Mouse (Mus musculus) intestine, postnatal 0 days (tissue): ENCODE results near the gene Ccdc149. TPM values are rescaled to one million over a fixed set of nuclear protein-coding genes. Genes with fewer than 3 reads are reported as not detected.

ENCODE experiments used
- ATAC-seq: fragments of 200-750 bp; cut with Nextera tagmentation; 2 replicates; pipeline ENCODE4 v1.8.0; 2017; ENCODE audit warnings: mild to moderate bottlenecking, moderate TSS enrichment, moderate library complexity
- H3K27ac ChIP-seq: fragments of 300-500 bp; sonication (generic); 2 replicates; pipeline ENCODE4 v1.5.1; 2014; ENCODE audit warnings: mild to moderate bottlenecking, low read depth, low read length, moderate library complexity
- H3K27me3 ChIP-seq: fragments of 300-500 bp; sonication (generic); replicated peaks from 2 replicates; pipeline ENCODE4 v1.6.1; 2014; ENCODE audit warnings: low read length, mixed read lengths; ENCODE audit not compliant: control insufficient read depth, insufficient read depth
- H3K36me3 ChIP-seq: fragments of 300-500 bp; sonication (generic); 2 replicates; pipeline ENCODE4 v1.6.1; 2014; ENCODE audit warnings: mild to moderate bottlenecking, moderate library complexity; ENCODE audit not compliant: control insufficient read depth, insufficient read depth
- H3K4me1 ChIP-seq: fragments of 300-500 bp; sonication (generic); replicated peaks from 2 replicates; pipeline ENCODE4 v1.6.1; 2014; ENCODE audit warnings: antibody characterized with exemption, low read length, mixed read lengths; ENCODE audit not compliant: control insufficient read depth, insufficient read depth
- H3K4me2 ChIP-seq: fragments of 300-500 bp; sonication (generic); replicated peaks from 2 replicates; pipeline ENCODE4 v1.6.1; 2014; ENCODE audit warnings: low read depth, mild to moderate bottlenecking, moderate library complexity
- H3K4me3 ChIP-seq: fragments of 300-500 bp; sonication (generic); 2 replicates; pipeline ENCODE4 v1.5.1; 2014; ENCODE audit warnings: low read depth, low read length
- H3K9ac ChIP-seq: fragments of 300-500 bp; sonication (generic); 2 replicates; pipeline ENCODE4 v1.6.1; 2014; ENCODE audit warnings: mild to moderate bottlenecking, low read depth, low read length
- H3K9me3 ChIP-seq: fragments of 300-500 bp; sonication (generic); 2 replicates; pipeline ENCODE4 v1.6.1; 2016; ENCODE audit warnings: mixed run types; ENCODE audit not compliant: control insufficient read depth
- CTCF ChIP-seq: sonication (generic); IDR thresholded peaks from 2 replicates; pipeline ENCODE4 v1.5.1; 2016; ENCODE audit warnings: low read depth, mild to moderate bottlenecking, control low read depth, antibody characterized with exemption, moderate library complexity
- WGBS: fragments of 180-500 bp; shearing (Covaris S2); extraction: QIAGEN DNeasy Blood & Tissue Kit; methylation state at CpG from one replicate; pipeline ENCODE4 v1.1.7; 2014; 5-methylcytosine and 5-hydroxymethylcytosine counted together
- polyA plus RNA-seq: library from polyadenylated mRNA; unstranded; fragments of >200 nt; fragmentation: Nextera tagmentation; extraction: Ambion mirVana; gene quantifications from 2 replicates; pipeline ENCODE4 v1.2.1, GENCODE M21; 2015

Ccdc149 gene
- polyA plus RNA-seq, 1 experiment from 2014 or later: 3.3 TPM

- 84% methylated on average over 4 of the region's 4 CpGs for WGBS
- H3K4me2 ChIP-seq: no peak overlapping the region
- no peaks in the 10 kb centered on the region for H3K4me1 ChIP-seq
Measured at GRCm38 (mm10) chr5:52459308-52459707, 12.0 kb downstream of the Ccdc149 start.

GRCm38 (mm10) chr5:52457154-52457553, 14.2 kb downstream of the Ccdc149 start:
- no peak for TF ChIP-seq CTCF
- 79% methylated on average over 6 of the region's 6 CpGs for WGBS
- Histone ChIP-seq H3K4me1 (no peaks in the 10 kb centered on the region), H3K27me3 (no peaks in the 10 kb centered on the region), H3K9ac (no peak overlapping the region), H3K4me2 (no peak overlapping the region), H3K27ac (no peak overlapping the region), H3K36me3 (no peaks in the 10 kb centered on the region), H3K4me3 (no peak overlapping the region), H3K9me3 (no peaks in the 10 kb centered on the region)
- no peak for ATAC-seq

More at GRCm38 (mm10) chr5:52459308-52459707, 12.0 kb downstream of the Ccdc149 start:
- H3K27ac ChIP-seq: no peak overlapping the region
- H3K9ac ChIP-seq: no peak overlapping the region
- no peaks in the 10 kb centered on the region for H3K9me3 ChIP-seq
- H3K36me3 ChIP-seq: no peaks in the 10 kb centered on the region
- no peak overlapping the region for H3K4me3 ChIP-seq
- no peaks in the 10 kb centered on the region for H3K27me3 ChIP-seq
- TF ChIP-seq CTCF: no peak
- no peak for ATAC-seq

- H3K4me1 ChIP-seq: no peaks in the 10 kb centered on the region
- H3K4me2 ChIP-seq: no peak overlapping the region
- no peak overlapping the region for H3K4me3 ChIP-seq
- no peak for ATAC-seq
- no peak overlapping the region for H3K9ac ChIP-seq
- no peak for TF ChIP-seq CTCF
- no peaks in the 10 kb centered on the region for H3K36me3 ChIP-seq
- no peaks in the 10 kb centered on the region for H3K27me3 ChIP-seq
- 87% methylated on average over 9 of the region's 9 CpGs for WGBS
- H3K9me3 ChIP-seq: no peaks in the 10 kb centered on the region
- H3K27ac ChIP-seq: no peak overlapping the region
Measured at GRCm38 (mm10) chr5:52450821-52451220, 20.5 kb downstream of the Ccdc149 start.

- no peak for ATAC-seq
- H3K9me3 ChIP-seq: no peaks in the 10 kb centered on the region
- WGBS: 82% methylated on average over 8 of the region's 8 CpGs
- no peak overlapping the region for H3K9ac ChIP-seq
- H3K4me2 ChIP-seq: no peak overlapping the region
- no peaks in the 10 kb centered on the region for H3K4me1 ChIP-seq
- no peak for TF ChIP-seq CTCF
- H3K27ac ChIP-seq: no peak overlapping the region
- no peaks in the 10 kb centered on the region for H3K36me3 ChIP-seq
- no peak overlapping the region for H3K4me3 ChIP-seq
- no peaks in the 10 kb centered on the region for H3K27me3 ChIP-seq
Measured at GRCm38 (mm10) chr5:52449187-52449586, 22.1 kb downstream of the Ccdc149 start.

GRCm38 (mm10) chr5:52440278-52440677, 31.0 kb downstream of the Ccdc149 start:
- Histone ChIP-seq H3K4me1 (no peaks in the 10 kb centered on the region), H3K4me3 (no peak overlapping the region), H3K4me2 (no peak overlapping the region), H3K9me3 (no peaks in the 10 kb centered on the region), H3K36me3 (no peaks in the 10 kb centered on the region), H3K27ac (no peak overlapping the region), H3K9ac (no peak overlapping the region), H3K27me3 (no peaks in the 10 kb centered on the region)
- WGBS: 77% methylated on average over 11 of the region's 11 CpGs
- no peak for ATAC-seq
- TF ChIP-seq CTCF: no peak

- no peak overlapping the region for H3K4me3 ChIP-seq
- no peaks in the 10 kb centered on the region for H3K4me1 ChIP-seq
- no peaks in the 10 kb centered on the region for H3K27me3 ChIP-seq
- no peak for TF ChIP-seq CTCF
- no peak overlapping the region for H3K4me2 ChIP-seq
- no peak for ATAC-seq
- H3K9me3 ChIP-seq: no peaks in the 10 kb centered on the region
- H3K9ac ChIP-seq: no peak overlapping the region
- no peaks in the 10 kb centered on the region for H3K36me3 ChIP-seq
- 81% methylated on average over 7 of the region's 7 CpGs for WGBS
- H3K27ac ChIP-seq: no peak overlapping the region
Measured at GRCm38 (mm10) chr5:52438946-52439345, 32.4 kb downstream of the Ccdc149 start.

- Histone ChIP-seq H3K4me3 (no peak overlapping the region), H3K27ac (no peak overlapping the region), H3K27me3 (no peaks in the 10 kb centered on the region), H3K36me3 (no peaks in the 10 kb centered on the region), H3K4me1 (no peaks in the 10 kb centered on the region; the same call in 1 of the 2 replicates), H3K9ac (no peak overlapping the region), H3K9me3 (no peaks in the 10 kb centered on the region), H3K4me2 (no peak overlapping the region)
- 81% methylated on average over 6 of the region's 6 CpGs for WGBS
- no peak for ATAC-seq
- no peak for TF ChIP-seq CTCF
Measured at GRCm38 (mm10) chr5:52435533-52435932, 35.8 kb downstream of the Ccdc149 start.
